Mouse (Mus musculus): ENCODE measurements around the gene Il4ra. TPM values are rescaled to one million over a fixed set of nuclear protein-coding genes. Genes with fewer than 3 reads are reported as not detected.

Il4ra gene
- total RNA-seq (2021): 10 to 100 TPM; 84.9 TPM
- long read RNA-seq, experiment 1, full-length matches to known transcripts: 54 of 146 reads
- long read RNA-seq, experiment 1, partial matches to known transcripts: 37 of 146 reads
- long read RNA-seq, experiment 1, other reads (novel, unspliced or antisense): 55 of 146 reads
- long read RNA-seq, experiment 2, full-length matches to known transcripts: 64 of 165 reads
- long read RNA-seq, experiment 2, partial matches to known transcripts: 57 of 165 reads
- long read RNA-seq, experiment 2, other reads (novel, unspliced or antisense): 44 of 165 reads

DNA sequence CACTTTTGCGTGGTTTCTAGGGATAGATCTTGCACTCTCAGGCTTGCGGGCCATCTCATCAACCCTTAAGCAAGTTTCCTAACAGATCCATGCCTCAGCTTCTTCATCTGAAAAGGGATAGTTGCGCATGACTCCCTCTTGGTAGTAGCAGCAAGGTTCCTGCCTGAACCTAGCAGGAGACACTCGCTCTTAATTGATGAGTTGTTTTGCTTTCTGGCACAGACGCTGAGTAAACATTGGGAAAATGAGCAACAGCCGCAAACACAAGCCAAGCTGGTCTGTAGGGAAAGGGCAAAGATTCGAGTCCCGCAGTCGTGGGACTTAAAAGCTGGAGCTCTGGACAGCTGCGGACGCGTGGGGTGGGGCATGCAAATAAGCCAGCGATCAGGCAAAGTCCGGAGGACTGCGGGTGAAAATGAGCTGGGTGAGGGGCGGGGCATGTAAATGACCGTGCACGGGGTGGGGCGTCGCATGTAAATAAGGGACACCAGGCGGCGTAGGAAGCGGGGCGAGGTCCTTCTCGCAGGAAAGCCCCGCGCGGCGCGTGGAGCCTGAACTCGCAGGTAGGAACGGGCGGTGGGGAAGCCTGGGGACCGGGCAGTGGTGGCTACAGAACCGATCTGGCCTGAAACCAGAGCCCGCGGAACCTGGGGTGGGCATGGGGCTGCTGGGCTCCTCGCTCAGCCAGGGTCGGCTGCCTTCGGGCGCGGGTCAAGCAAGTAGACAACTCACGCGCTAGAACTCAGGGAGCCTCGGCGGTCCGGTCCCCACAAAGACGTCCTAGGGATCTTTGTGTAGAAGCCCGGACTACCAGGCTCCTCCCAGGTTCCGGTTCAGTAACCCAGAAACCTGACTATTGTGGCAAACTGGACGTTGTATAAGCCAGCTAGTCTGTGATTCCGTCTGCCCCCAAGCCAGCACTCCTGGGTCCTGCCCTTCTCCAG lies at the start of gene Il4ra:
Gene Il4ra, plus strand, starts transcription at position 355 of the 944 bp plus-strand sequence.
- peak; percentile 76 to 81 for DNase-seq (ENCODE audit: low spot score in 2 of 2)

GRCm38 (mm10) chr7:125503374-125504092 lies 48.4 kb upstream of the Il4ra start:
- DNase-seq (ENCODE audit: low spot score in 2 of 2): no peak

- no peak for DNase-seq (ENCODE audit: low spot score in 2 of 2)
These were observed 47.3 kb upstream of the Il4ra start for GRCm38 (mm10) chr7:125504618-125505017.

DNA sequence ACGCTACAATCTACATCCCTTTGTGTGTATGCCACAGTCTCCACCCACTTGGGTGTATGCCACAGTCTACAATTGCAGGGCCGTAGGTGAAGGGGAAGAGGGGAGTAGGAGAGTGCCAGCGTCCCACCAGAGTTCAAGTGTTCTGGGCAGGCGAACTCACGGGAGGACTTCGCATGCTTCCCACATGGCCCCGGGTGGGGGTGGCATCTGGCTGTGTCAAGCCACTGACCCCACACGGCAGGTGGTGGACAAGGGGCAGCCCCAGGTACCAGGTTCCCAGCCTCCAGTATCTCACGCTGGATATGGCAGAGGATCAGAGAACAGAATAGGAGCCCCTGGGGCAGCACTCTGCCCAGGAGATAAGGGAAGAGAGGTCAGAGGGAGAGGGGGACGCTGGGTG lies 46.4 kb upstream of the Il4ra start:
- DNase-seq (ENCODE audit: low spot score in 2 of 2): no peak

DNA sequence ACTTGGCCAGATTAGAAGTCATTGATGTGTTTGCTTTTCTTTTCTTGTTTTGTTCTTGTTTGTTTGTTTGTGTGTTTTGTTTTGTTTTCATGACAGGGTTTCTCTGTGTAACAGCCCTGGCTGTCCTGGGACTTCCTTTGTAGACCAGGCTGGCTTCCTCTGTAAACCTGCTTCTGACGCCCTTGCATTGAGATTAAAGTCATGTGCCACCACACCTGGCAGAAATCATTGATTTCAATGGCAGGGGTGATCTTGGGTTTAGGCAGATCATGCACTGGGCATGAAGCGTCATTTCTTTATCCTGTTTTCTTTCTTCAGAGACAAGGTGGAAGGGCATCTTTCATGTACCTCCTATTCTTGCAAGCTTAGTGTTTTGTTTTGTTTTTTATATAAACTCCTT lies 44.6 kb upstream of the Il4ra start:
- DNase-seq (ENCODE audit: low spot score in 2 of 2): no peak

DNA sequence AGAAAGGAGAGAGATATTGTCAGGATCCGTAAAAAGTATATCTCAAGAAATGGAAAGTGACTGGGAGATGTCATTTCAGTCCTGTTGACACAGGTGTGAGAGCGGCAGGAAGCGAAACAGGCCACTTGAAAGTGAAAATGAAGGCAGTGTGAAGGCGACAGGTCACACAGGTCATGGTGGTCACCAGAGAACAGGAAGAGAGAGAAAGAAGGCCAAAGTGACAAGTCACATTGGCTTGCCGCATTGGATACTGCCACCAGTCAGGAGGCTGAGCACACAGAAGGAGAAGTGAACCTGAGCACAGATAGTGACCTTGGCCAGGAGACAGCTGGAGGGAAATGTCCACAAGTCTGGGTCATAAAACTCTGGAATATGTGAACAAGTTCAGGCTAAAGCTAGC lies 40.5 kb upstream of the Il4ra start:
- no peak for DNase-seq (ENCODE audit: low spot score in 2 of 2)

GRCm38 (mm10) chr7:125511852-125512251 lies 40.1 kb upstream of the Il4ra start:
- DNase-seq (ENCODE audit: low spot score in 2 of 2): no peak

- DNase-seq (ENCODE audit: low spot score in 2 of 2): no peak
These were observed 36.7 kb upstream of the Il4ra start for GRCm38 (mm10) chr7:125515081-125515853.

DNA sequence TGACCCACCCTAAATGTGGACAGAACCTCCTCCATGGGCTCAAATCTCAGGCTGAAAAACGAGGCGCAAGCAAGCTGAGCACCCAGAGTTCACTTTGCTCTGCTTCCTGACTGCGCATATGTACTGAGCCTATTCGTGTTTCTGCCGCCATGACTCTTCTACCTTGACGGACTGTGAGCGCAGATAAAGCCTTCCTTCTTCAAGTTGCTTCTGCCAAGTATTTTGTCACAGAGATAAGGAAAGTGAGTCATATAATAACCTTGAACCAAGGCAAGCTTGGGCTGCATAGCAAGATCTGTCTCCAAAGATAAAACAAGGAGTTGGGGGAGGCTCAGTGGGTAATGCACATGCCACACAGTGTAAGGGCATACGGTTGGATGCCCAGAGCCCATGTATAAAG lies 35.2 kb upstream of the Il4ra start:
- no peak for DNase-seq (ENCODE audit: low spot score in 2 of 2)

DNA sequence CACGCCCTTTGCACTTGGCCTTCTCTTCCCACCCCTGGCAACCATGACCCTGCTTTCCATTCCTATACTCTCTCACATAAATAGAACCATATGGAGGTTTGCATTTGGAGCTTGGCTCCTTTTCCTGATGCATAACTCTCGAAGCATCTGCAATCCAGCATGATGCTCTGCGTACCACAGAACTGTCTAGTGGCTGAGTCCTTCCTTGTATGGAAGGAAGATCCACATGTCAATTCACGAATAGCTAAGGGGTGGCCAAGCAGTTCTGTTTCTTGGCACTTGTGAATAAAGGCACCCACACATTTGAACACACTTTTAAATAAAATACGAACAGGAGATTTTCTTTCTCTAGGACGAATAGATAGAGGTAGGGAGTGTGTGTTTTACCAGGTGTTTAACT lies 34.5 kb upstream of the Il4ra start:
- no peak for DNase-seq (ENCODE audit: low spot score in 2 of 2)

- DNase-seq (ENCODE audit: low spot score in 2 of 2): no peak
These were observed 32.2 kb upstream of the Il4ra start for GRCm38 (mm10) chr7:125519715-125520114.

GRCm38 (mm10) chr7:125523051-125523450 lies 28.9 kb upstream of the Il4ra start:
- DNase-seq (ENCODE audit: low spot score in 2 of 2): no peak

DNA sequence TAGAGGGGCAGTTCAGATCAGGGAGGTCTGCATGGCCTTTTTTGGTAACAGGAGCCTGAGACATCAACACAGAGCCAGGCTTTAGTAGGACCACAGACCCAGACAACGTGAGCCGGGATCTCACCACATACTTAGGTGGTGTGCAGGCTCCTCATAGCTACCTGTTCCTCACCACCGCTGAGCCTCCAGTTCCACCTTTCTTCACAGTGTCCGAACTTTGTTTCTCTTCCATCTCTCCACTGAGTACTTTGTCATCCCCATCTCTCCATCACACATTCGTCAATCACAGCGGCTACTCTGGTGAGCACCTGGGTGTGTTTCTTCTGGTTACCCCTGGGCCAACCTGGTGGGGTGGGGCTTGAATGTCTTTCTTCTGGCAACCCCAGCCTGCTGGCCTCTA lies 24.7 kb upstream of the Il4ra start:
- DNase-seq (ENCODE audit: low spot score in 2 of 2): no peak

GRCm38 (mm10) chr7:125527901-125528580 lies 23.9 kb upstream of the Il4ra start:
- no peak for DNase-seq (ENCODE audit: low spot score in 2 of 2)

GRCm38 (mm10) chr7:125539351-125539750 lies 12.6 kb upstream of the Il4ra start:
- DNase-seq (ENCODE audit: low spot score in 2 of 2): no peak

- no peak for DNase-seq (ENCODE audit: low spot score in 2 of 2)
These were observed 10.9 kb upstream of the Il4ra start for GRCm38 (mm10) chr7:125541026-125541425.

GRCm38 (mm10) chr7:125541821-125542220 lies 10.1 kb upstream of the Il4ra start:
- DNase-seq (ENCODE audit: low spot score in 2 of 2): no peak

DNA sequence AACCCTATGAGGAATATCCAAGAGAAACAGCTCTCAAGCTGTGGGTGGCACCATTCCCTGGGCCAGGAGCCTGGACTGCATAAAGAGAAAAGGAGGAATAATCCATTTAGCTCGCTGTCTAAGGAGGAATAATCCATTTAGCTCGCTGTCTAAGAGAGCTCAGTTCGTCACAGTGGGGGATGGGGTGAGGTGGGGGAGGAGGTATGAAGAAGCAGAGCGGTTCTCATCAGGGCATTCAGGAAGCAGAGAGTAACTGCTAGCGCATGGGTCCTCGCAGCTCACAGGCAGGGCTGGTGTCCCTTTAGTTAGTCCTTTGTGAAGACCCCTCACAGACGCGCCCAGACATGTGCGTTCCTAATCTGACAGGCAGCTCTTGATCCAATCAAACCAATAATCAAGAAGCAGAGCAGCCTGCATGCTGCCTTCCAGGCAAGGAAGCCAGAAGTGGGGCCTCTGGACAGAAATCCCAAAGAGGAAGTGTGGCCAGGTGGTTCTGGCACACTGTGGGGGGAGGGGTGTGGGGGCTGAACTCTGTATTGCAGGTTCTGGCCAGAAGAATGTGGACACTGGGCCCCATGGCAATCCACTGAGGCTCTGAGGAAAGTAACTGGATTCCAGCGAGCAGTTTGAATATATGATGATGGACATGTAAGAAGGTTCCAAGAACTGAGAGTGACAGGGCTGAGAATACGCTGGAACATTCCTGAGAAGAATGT lies 9.4 kb upstream of the Il4ra start:
- no peak for DNase-seq (ENCODE audit: low spot score in 2 of 2)

DNA sequence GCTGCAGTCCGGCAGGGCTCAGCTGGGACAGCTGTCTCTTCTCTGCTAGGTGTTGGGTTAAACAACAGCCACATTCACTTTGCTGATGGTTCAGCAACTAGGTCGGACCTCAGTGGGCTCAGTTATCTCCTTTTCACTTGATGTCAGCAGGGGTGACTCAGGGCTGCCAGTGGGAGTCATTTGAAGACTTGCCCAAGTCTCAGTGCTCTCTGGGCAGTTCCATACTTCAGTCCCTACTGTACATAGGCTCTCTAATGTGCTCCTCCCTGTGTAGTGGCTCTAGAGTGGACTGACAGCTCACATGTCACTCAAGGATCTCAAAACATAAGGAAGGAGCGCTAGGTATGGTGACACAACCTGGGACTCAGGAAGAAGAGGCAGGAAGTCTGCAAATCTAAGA lies 8.4 kb upstream of the Il4ra start:
- DNase-seq (ENCODE audit: low spot score in 2 of 2): no peak

DNA sequence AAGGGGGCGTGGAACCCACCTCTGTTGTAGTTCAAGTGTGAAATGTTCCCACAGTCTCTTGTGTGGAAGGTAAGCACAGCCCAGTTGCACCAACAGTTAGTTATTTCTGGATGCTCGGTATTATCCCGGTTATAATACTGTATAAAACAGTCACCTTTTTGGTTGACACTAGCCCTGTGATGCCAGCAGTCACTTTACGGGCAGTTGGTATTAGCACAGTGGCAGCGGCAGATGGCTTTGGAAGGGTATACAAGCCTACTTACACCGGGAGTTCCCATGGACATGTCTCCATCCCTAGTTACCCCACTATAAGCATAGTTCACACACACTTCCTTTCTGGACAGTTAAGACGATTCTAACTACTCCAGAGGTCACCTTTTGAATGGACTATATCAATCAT lies 6.6 kb upstream of the Il4ra start:
- DNase-seq (ENCODE audit: low spot score in 2 of 2): no peak
